Comparison of ENCODE assay signal across 8 mouse cellular contexts in the genomic region with DNA sequence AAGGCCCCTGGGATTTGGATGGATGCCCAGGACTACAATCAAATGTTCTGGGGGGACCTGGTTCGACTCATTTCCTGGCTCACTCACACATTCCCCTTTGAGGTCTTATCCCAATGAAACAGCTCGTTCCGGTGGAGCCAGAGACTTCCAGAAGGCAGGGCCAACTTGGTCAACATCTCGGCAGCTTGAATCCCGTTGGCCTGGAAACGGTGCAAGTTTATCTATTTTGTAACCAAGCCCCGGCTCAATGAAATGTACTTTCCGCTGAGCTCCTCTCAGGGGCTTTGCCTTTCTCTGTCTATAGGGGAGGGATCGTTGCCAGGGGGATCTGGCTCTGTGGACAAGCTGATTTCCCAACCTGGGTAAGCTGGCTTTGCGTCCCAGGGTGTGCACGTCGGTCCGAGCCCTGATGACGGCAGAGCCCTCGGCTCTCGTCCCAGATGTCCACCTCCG.
DNase-seq lines count a peak whose midpoint lies in the region; ATAC-seq lines count a peak whose summit lies in the region.

No protein-coding gene starts in this region.

- peak; percentile 58; the same call in 1 of the 2 replicates for ATAC-seq in lung, embryonic 15.5 days (ENCODE audit: borderline replicate concordance, extremely low read depth, low FRiP score, low TSS enrichment)
- 0 out of 2 replicates have a peak, but pooled peaks have one; percentile 4 for ATAC-seq in stomach, embryonic 14.5 days (ENCODE audit: insufficient number of reproducible peaks, insufficient read depth, low FRiP score, low read depth)
- no peak for ATAC-seq in megakaryocyte, adult 5-6 weeks (ENCODE audit: poor library complexity, severe bottlenecking)

- WGBS in lung, embryonic 15.5 days = 20% methylated on average over 17 of the region's 17 CpGs
- 45% methylated on average over 17 of the region's 17 CpGs for WGBS in stomach, embryonic 14.5 days

- H3K27me3 ChIP-seq in lung, embryonic 15.5 days = peaks cover 51% of the 10 kb centered on the region
- H3K27me3 ChIP-seq in stomach, embryonic 14.5 days (ENCODE audit: control insufficient read depth, insufficient read depth, low read length) = no peaks in the 10 kb centered on the region

- H3K36me3 ChIP-seq in lung, embryonic 15.5 days = no peaks in the 10 kb centered on the region
- no peaks in the 10 kb centered on the region for H3K36me3 ChIP-seq in stomach, embryonic 14.5 days (ENCODE audit: control insufficient read depth, insufficient read depth, low read length)

- peaks cover 53% of the 10 kb centered on the region for H3K4me1 ChIP-seq in lung, embryonic 15.5 days
- H3K4me1 ChIP-seq in stomach, embryonic 14.5 days (ENCODE audit: control insufficient read depth, insufficient read depth, low read length) = peaks cover 45% of the 10 kb centered on the region

- H3K4me2 ChIP-seq in lung, embryonic 15.5 days = peak overlapping the region; percentile 34
- H3K4me2 ChIP-seq in stomach, embryonic 14.5 days (replicated peaks; ENCODE audit: low read depth, low read length) = no peak overlapping the region

- H3K9ac ChIP-seq in lung, embryonic 15.5 days = no peak overlapping the region
- H3K9ac ChIP-seq in stomach, embryonic 14.5 days (replicated peaks; ENCODE audit: low read depth, low read length) = no peak overlapping the region

- H3K4me3 ChIP-seq in lung, embryonic 15.5 days = no peak overlapping the region
- no peak overlapping the region for H3K4me3 ChIP-seq in stomach, embryonic 14.5 days (ENCODE audit: low read depth, low read length)

- peak overlapping the region; percentile 51 for H3K27ac ChIP-seq in lung, embryonic 15.5 days
- H3K27ac ChIP-seq in stomach, embryonic 14.5 days (ENCODE audit: low read length) = no peak overlapping the region

- peak; percentile 14 for DNase-seq in cerebellum, adult 11-12 months
- no peak for DNase-seq in cerebellum, postnatal 36 days
- DNase-seq in ovary, postnatal 36 days (ENCODE audit: low spot score) = peak; percentile 44
- DNase-seq in ovary, postnatal 10 days (ENCODE audit: low spot score) = no peak
- DNase-seq in heart, postnatal 4 days = peak; percentile 76

- H3K9me3 ChIP-seq in lung, embryonic 15.5 days = no peaks in the 10 kb centered on the region
- H3K9me3 ChIP-seq in stomach, embryonic 14.5 days (ENCODE audit: control insufficient read depth, low read depth, low read length) = no peaks in the 10 kb centered on the region

Comparison
In these comparisons a context has a peak if more than half of its experiments do, and no peak if none do; other contexts are left out.
1. DNase-seq: peak in cerebellum, adult 11-12 months (single experiment), ovary, postnatal 36 days (single experiment) and heart, postnatal 4 days (single experiment); none in cerebellum, postnatal 36 days (0 of 2) and ovary, postnatal 10 days (single experiment).